Mouse (Mus musculus) lung, postnatal 10 days (tissue): ENCODE measurements around the gene Dnah2.

Experiments used
- DNase-seq: peaks from one replicate; pipeline ENCODE4 v3.0.0; 2021

Dnah2 gene

GRCm38 (mm10) chr11:69549060-69549656 lies at the start of gene Dnah2:
Gene Dnah2 (minus strand): TSS chr11:69549110.
- DNase-seq: no peak

DNA sequence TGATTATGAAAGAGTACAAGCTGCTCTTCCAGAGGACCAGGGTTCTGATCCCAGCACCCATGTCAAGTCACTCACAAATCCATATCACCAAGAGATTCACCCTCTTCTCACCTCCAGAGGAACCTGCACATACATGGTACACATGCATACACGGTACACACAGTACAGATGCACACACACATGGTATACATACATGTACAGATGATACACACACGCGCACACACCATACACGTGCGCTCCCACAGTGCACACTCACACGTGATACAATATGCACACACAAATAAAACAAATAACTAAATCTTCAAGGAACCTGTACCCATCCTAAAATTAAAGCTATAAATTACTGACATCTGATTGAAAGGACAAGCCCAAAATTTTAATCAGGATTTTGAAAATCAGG lies 45.9 kb upstream of the Dnah2 start:
- no peak for DNase-seq

DNA sequence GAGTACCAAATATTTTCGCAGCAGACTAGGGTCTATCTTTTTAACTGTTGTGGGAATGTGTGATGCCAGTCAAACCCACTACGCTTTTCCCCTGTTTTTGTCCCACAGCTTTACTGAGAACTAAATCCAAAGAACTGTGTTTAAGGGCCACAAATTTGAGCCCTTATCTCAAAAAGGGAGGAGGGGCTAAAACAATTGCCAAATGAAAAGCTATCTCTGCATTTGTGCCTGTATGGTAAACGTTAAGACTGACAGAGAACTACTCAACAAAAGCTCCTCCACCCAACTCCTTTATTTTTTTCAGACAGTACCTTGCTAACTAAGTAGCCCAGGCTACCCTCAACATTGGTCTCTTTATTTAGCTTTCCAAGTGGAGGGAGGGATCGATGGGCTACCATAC lies 43.9 kb upstream of the Dnah2 start:
- no peak for DNase-seq

GRCm38 (mm10) chr11:69591899-69592637 lies 43.2 kb upstream of the Dnah2 start:
- no peak for DNase-seq

DNA sequence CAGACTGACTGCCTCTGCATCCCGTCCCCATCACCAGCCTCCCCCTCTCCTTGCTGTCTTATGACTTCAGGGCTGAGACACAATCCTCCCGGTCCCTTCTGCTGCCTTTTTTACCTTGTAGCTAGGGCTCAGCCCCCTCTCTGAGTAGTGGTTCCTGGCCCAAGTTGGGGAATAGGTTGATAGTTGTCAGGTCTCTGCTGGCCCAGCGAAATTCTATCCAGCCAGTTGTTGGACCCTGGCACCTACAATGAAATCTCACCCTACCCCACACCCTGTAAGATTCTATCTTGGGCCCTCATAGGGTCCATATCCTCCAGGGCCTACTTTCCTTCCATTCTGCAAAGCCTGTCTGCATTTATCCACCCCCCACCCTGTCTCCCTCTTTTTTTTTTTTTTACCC lies 42.5 kb upstream of the Dnah2 start:
- no peak for DNase-seq

DNA sequence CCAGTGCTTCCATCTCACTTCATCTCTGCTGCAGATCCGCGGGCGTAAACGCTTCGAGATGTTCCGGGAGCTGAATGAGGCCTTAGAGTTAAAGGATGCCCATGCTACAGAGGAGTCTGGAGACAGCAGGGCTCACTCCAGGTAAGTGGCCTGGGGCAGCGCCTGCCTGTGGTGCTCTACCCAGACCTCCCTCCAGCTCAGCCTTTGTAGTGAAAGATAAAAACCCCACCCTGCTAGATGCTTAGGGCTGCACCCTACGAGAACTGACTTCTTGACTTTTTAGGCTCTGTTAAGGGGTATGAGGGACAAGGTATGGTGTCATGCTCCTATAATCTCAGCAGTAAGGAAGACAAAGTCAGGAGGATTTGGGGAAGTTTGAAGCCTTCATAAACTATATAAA lies 41.7 kb upstream of the Dnah2 start:
- DNase-seq: no peak

- no peak for DNase-seq
Measured at GRCm38 (mm10) chr11:69589207-69589834, 40.4 kb upstream of the Dnah2 start.

DNA sequence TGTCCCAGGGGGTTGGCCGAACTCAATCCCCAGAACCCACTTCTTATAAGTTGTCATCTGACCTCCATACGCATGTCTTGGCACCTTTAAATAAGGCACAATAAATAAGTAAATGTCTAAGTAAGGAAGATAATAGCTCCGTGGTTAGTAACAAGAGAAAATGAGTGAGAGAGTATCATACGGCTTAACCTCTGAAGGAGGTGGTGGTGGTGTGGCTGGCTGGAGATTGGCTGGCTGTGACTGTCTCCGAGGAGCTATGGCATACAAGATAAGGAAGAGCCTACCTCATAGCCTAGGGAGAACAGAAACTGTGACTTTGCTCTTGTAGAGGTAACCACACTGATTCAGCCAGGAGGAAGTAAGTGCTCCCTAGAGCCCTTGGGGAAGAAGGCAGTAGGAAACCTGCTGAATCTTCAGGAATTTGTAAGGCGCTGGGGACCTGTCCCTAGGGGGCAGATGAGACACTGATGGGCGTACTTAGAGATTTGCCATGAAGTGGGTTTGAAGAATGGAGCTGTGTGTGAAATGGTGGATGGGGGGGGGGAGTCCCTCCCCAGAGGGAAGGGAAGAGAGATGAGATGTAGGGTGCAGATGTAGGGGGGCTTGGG lies 36.9 kb upstream of the Dnah2 start:
- no peak for DNase-seq

DNA sequence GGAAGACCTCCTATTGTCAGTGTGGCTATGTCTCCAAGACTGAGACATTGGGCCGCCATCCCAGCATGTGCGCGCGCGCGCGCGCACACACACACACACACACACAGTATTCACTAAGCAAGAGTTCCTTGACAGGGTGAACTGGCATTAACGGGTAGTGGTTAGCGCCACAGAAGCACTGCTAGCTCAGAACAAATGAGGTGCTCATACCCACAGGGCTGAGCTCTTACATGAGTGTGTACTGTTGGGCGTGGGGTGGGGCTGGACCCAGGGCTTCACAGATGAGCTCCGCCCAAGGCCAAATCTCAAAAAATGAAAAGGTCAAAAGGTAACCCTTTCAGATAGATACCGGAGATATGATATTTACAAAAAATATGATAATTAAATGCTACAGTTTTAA lies 36.0 kb upstream of the Dnah2 start:
- DNase-seq: no peak

DNA sequence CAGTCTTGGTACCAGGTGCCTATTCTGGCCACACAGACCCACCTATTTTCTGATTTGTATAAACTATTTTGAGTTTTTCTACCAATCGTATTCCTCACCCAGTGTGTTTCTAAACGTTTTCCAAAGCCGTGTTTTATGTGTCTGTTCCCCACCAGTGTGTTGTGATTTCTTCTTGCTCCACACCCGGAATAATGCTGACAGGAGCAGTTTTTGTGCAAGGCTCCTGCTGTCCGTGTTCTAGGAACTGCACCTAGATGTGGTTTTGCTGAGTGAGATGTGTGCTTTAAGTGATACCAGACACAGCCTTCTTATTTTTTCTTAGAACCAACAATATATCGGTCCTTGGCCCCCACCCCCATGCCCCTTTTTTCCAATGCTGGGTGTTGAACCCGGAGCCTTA lies 35.1 kb upstream of the Dnah2 start:
- no peak for DNase-seq

DNA sequence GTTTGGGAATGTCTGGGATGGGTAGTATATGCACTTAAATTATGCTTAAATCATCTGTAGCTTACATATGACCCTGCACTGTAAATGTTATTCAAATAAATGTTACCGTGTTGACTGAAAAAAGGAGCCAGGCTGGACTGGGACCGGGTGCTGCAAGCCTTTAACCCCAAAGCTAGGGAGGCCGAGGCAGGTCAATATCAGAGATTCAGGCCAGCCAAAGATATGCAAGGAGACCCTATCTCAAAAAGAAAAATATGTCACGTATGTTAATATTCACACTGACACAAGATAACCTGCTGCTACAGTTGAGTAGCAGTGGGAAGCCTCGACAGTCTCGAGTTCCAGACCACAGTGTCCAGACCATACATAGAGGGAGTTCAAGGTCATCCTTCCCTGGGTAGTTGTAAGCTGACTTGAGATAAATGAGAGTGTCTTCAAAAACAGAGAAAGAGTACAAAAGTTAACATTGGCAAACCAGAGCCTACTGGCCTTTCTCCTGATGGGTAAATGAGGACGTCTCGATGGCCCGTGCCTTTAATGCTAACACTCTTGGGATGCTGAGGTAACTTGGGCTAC lies 33.4 kb upstream of the Dnah2 start:
- no peak for DNase-seq

GRCm38 (mm10) chr11:69581814-69582213 lies 32.9 kb upstream of the Dnah2 start:
- DNase-seq: no peak

DNA sequence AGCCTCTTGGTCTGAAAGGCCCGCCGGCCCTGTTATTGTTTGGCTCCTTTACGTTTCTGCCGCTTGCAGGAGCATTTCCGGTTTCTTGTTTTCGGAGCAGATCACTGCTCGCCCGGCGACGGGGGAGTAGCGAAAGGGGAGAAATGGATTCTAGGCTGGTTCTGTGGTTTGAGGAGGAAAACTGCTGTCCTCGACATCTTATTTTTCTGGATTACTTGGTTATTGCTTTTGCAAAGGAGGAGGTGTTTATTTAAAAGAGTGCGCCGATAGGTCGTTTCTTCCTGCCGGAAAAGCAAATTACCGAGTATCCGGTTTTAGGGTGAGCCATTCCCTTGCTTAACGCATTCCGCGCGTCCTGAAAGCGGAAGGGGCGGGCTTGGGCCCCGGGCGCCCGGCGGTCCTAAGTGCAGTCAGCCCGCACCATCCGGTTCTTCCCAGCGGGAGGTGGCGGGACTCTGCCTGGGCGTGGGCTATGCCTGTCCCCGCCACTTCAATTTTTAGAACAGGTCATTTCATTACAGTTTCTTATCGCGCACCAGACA lies 32.3 kb upstream of the Dnah2 start:
- DNase-seq: peak; percentile 95

DNA sequence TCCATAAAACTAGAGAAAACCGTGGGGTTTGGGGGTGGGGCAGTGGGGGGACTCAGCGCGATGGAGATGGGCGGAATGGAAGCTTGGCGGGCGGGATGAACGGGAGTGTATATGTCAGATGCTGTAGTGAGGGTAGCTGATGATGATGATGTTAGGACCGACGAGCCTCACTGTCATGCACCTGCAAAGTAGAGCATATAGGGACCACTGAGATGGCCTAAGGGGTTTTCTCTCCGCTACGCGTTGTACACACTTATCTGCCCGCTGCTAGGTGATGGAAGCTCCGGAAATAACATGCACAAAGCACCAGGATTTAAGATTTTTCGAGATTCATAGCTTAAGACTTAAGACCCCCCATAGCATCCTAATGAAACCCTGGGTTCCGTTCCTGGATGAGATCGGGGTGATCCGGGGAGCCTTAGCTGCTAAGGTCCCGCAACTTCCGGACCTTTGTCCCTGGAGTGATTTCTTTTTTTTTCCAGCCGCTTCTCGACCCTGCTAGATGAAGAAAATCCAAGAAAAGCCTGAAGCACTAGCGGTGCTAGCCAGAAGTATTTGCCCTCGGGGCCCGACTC lies 31.7 kb upstream of the Dnah2 start:
- no peak for DNase-seq

GRCm38 (mm10) chr11:69580091-69580514 lies 31.2 kb upstream of the Dnah2 start, which contains the start of the genes Wrap53 and Trp53:
Gene Wrap53 (minus strand): TSS chr11:69580255.
Gene Trp53 (plus strand): TSS chr11:69580359.
- DNase-seq: peak; percentile 97

DNA sequence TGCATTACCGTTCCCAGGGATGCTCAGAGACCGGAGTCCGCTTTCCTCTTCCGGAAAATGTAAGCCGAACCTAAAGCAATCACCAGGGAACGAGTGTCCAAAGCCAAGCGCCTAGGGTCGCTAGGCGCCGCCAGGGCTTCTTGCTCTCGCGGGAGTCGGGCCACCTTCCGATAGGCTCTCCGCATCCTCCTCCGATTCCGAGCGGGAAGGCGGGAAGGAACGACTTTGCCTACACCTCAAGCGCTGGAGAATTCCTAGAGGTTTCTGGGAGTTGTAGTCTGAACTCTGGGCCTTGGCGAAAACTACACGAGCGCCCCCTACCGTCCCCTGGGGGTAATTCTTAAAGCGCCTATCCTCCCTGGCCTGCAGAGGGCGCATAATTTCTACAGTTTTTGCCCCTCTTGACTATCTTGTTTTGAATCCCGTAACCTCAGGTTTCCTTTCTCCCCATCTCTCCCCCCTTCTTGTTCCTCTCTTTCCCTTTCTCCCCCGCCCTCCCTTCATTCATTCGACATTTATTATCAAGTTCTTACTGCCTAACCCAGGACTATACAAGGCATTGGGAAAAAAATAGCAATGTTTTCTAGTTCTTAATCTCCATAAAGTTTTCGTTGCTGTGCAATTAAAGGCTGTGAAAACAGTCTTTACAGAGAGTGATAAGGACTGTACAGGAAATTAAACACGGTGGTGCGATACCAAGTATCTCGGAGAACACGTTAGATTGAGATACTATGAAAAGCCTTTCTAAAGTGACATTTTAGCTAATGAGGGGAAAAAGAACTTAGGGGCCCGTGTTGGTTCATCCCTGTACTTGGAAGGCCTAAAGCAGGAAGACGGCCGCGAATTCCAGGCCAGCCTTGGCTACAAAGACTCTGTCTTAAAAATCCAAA lies 30.5 kb upstream of the Dnah2 start:
- peak; percentile 97 for DNase-seq

GRCm38 (mm10) chr11:69578301-69578700 lies 29.4 kb upstream of the Dnah2 start:
- DNase-seq: no peak

- DNase-seq: no peak
Measured at GRCm38 (mm10) chr11:69576307-69576706, 27.4 kb upstream of the Dnah2 start.

- peak; percentile 45 for DNase-seq
Measured at GRCm38 (mm10) chr11:69575220-69575619, 26.3 kb upstream of the Dnah2 start.

DNA sequence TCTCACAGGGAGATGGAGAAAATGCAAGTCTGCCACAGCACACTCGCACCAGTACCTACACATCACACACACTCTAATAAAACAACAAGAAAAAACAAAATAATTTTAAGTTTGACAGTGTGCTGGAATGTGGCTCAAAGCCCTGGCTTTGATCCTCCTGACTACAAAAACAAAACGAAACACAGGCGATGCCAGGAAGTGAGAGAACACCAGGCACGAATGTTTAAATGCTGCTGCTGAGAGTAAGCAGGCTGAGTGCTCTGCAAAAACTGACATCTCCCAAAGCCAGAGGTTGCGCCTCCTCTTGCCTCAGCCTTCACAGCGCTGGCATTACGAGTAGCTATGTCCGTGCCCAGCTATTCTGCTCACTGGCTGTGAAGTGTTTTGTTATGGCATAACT lies 16.2 kb upstream of the Dnah2 start:
- peak; percentile 37 for DNase-seq

- no peak for DNase-seq
Measured at GRCm38 (mm10) chr11:69564391-69564790, 15.5 kb upstream of the Dnah2 start.

- no peak for DNase-seq
Measured at GRCm38 (mm10) chr11:69563373-69563772, 14.5 kb upstream of the Dnah2 start.
